Mouse (Mus musculus) monocyte, adult 5-6 weeks (primary cell): ENCODE results near the gene Gm20905. TPM values are rescaled to one million over a fixed set of nuclear protein-coding genes. Genes with fewer than 3 reads are reported as not detected.
"Not testable (repeated sequence)": the region's sequence is repeated elsewhere in the genome, so short reads cannot be mapped to it uniquely, and the experiment has no call there.

Experiments
- ATAC-seq: fragments of 153-309, 156-312 bp; replicated peaks from 2 replicates; pipeline ENCODE4 v1.8.0; 2017; ENCODE audit warnings: mild to moderate bottlenecking; ENCODE audit not compliant: low TSS enrichment, insufficient number of reproducible peaks, severe bottlenecking, poor library complexity, low FRiP score
- total RNA-seq: library from RNA; stranded (forward); fragments of 200-1000, 200-491, 200-594 nt; gene quantifications from 3 replicates; pipeline ENCODE4 v1.2.3, GENCODE M21; 2017

Gene Gm20905
- total RNA-seq, result not detected in 3 replicates

GRCm38 (mm10) chrY:37259503-37259902, at the start of gene Gm20905:
TSS of gene Gm20905 (minus strand) at chrY:37259603.
- ATAC-seq, result not testable (repeated sequence)
